Mouse (Mus musculus): ENCODE data around the gene Rabgap1l.

DNA sequence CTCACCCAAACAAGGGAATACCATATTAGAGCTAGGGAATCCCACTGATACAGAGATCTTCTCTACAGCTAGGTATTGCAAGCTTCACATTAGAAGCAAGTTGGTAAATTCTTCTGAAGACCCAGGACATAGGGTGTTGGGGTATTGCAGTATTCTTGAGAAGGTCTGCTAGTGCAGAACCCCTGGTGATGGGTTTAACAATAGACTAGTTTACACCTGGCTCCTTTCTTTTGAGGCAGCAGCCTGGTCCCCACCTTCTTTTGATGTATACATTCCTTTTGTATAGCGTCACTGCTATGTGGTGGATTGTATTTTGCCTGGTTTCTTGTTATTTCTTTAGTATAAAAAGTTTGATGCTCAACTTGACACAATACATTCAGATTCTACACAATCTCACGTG lies 405.6 kb downstream of the Rabgap1l start:
- TF ChIP-seq POLR2A (IDR thresholded peaks at IDR 0.05; ENCODE audit: borderline replicate concordance, low read depth, low read length) = no peak
- no peak for TF ChIP-seq CTCF (IDR thresholded peaks at IDR 0.05; ENCODE audit: low read depth, low read length)
